Mouse (Mus musculus) brain, adult 2 months (tissue): ENCODE data around the gene Fxyd4.
A peak's percentile ranks its signal among the peaks of the same experiment; 100 is the strongest.

Experiments used
- DNase-seq: peaks from one replicate; pipeline ENCODE4 v3.0.0; 2011; ENCODE audit warnings: low read depth, low spot score

The Fxyd4 gene

DNA sequence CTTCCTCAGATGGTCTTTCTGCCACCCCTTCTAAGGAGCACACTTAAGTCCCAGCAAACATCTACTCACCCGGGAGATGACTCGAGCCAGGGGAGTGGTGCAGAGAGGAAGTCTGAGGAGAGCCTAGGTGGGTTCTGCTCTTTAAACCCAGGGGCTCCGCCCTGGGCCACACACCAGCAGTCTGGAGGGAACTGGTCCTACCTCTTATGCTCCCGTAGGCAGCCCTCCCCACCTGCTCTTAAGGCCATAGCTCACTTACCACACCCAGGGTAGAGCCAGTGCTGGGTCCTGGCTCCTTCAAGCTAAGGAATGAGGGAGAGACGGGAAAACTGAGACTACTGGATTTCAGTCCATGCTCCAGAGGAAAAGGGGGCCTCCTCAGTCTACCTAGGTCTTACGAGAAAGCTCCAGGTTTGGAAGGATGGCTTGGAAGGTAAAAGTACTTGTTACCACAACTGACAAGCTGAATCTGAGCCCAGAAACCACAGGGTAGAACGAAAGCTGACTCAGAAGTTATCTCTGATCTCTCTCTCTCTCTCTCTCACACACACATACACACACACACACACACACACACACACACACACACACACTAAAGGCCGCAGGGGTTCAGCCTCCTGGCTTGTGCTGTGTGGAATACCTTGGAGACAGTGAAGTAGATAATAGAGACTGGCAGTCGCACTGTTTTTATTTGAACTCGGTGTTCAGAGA lies at the start of gene Fxyd4:
TSS of gene Fxyd4 (minus strand) at position 471 of the 711 bp plus-strand sequence.
- no peak for DNase-seq

DNA sequence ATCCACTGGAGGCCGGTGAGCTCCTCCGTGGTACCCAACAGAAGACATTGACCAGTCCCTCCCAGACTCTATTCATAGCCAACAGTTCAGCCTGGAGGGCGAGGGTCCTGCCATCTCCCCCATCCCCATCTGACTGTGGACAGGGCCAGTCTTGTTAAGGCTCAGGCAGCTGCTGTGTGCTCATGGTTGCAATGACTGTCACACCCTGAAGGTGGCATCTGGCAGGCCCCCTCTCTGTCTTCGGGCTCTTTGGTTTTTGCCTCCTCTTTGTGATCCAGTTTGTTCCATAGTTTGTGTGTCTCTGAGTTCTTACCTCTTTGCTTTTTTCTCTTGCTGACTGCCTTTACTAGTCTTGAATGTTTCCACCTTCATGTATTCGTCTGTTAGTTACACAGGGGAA lies 49.7 kb upstream of the Fxyd4 start:
- no peak for DNase-seq

DNA sequence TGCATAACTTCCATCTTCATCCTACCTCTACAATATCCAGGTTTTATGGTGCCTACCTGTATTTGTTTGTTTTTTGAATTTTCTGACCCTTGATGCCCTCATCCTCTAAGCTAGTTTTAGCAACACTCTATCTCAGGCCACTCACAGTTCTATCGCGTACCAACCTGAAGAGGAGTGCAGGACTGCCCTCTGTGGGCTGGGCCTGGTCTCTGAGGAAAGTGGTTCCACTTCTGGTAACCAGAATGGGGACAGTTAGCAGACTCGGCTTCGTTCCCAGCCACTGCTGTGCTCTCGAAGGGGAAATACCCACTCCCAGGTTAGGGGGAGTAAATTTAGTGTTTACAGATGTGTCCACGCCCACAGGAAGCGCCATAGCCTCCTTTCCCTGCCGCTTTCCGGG lies 29.2 kb upstream of the Fxyd4 start:
- no peak for DNase-seq

- no peak for DNase-seq
Measured at GRCm38 (mm10) chr6:117963201-117963600, 25.7 kb upstream of the Fxyd4 start.

DNA sequence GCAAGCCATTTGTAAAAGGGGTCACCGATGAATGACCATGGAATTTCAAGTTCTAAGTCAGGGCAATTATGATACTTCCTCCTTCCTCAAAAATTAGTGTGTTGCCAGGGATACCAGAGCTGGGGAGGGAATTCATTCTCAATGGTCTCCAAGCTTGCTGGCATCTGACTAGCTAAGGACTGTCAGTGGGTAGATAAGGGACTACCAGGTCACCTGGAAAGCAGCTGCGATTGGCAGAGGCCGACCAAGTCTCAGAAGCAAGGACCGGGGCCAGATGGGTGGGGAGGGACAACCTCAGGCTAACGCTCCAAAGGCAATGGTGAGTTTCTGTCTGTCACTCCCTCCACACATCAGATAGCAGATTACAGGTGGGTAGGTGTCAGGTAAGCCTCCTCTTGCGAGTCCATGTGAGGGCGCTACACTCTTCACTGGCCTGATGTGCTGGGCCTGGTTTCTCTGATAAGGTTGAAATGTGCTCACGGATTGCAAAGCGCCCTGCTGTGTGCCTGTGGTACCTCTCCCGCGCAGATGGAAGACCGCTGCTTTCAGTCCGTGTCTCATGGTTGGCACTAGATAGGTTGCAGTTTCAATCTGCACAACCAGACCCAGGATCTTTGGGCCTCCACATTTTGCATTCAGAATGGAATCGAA lies 19.5 kb upstream of the Fxyd4 start:
- peak; percentile 46 for DNase-seq

GRCm38 (mm10) chr6:117956161-117956560 lies 18.7 kb upstream of the Fxyd4 start:
- DNase-seq: no peak

DNA sequence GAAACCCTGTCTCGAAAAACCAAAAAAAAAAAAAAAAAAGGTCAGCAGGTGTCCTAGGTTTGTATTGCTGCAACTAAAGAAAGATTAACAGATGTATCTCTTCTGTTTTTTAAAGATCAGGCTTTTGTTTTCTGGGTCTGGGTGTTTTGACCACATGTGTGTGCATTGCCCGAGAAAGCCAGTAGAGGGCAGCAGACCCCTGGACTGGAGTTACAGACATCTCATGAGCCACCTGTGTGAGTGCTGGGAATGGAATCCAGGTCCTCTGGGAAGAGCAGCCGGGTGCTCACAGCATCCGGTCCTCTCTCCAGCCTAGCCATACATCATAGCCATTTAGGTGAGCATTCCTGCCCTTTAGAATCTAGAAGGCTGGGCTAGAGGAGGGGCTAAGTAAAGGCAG lies 14.8 kb upstream of the Fxyd4 start:
- no peak for DNase-seq

GRCm38 (mm10) chr6:117943899-117944298 lies 6.4 kb upstream of the Fxyd4 start:
- peak; percentile 33 for DNase-seq

DNA sequence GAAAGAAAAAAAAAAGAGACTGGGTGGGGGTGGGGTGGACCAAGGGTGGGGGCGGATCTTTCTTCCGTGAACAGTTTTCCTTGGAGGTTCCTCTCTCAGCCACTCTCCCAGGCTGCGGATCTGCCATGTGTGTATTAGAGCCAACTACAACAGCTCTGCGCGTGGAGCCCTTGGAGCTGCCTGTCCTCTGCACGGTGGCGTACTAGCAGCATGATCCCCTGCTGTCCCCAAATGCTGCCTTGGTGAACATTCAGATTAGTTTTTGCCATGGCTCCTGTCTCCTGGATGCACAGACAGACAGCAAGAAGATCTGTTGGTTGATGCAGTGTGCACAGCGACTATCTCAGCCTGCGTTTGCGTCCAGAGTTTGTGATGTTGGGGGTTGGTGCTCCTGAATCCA lies 5.3 kb upstream of the Fxyd4 start:
- DNase-seq: peak; percentile 81

DNA sequence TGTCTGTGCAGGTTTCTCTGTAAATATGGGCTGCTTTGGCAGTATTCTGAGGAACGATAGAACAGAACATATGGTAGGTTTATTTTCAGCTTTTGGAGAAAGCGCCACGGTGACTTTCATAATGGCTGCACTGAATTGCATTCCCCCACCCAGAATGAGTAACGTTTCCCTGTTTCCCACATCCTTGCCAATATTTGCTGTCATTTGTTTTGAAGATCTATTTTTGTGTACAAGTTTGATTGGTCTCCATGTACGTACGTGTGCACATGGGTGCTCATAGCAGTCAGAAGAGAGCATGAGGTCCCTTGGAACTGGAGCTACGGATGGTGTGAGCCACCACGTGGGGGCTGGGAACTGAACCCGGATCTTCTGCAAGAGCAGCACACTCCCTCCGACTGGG lies 1.5 kb upstream of the Fxyd4 start:
- peak; percentile 73 for DNase-seq

GRCm38 (mm10) chr6:117935681-117936612 lies 1.5 kb downstream of the Fxyd4 start:
- DNase-seq: no peak

- no peak for DNase-seq
Measured at GRCm38 (mm10) chr6:117934301-117934700, 3.2 kb downstream of the Fxyd4 start.

GRCm38 (mm10) chr6:117932325-117933051 lies 5.0 kb downstream of the Fxyd4 start:
- peak; percentile 78 for DNase-seq

GRCm38 (mm10) chr6:117929945-117930655 lies 7.4 kb downstream of the Fxyd4 start:
- DNase-seq: no peak

- no peak for DNase-seq
Measured at GRCm38 (mm10) chr6:117928746-117929145, 8.7 kb downstream of the Fxyd4 start.

DNA sequence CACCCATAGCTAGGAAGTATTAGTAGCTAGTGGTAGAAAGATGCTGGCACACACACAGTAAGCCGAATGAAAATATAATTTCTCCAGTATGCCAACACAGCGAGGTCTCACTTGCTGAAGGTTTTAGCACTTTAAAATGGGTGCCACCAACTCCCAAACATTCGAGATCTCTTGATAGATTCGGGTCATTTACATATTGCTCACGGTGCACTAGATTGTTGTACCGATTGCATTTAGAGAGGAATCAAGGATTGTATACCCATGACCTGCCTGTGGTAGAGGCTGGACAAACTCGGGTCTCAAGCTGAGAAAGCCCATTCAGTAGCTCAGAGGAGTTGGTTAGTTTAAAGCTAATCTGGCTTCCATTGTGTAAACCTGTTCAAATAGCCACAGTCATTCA lies 9.5 kb downstream of the Fxyd4 start:
- no peak for DNase-seq

DNA sequence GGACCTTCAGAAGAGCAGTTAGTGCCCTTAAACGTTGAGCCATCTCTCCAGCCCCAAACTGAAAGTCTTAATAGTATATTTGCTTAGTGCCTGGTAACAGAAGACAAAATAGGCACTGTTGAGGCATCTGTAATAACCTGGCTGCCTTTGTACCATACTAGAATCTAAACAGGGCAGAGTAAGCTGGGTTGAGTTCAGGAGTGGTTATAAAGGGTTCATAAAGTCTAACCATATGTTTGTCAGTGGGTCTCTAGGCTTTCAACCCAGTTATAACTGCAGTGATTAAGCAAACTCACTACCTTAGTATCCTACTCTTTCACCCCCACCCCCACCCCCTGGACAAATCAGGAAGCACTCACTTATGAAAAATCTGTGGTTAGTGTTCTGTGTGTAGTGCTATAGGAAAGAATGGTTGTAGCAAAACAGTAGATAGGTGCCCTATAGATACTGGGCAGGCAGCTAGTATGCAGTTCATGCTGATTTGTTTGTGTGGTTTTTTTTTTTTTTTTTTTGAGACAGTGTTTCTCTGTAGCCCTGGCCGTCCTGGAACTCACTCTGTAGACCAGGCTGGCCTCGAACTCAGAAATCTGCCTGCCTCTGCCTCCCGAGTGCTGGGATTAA lies 10.5 kb downstream of the Fxyd4 start:
- no peak for DNase-seq

DNA sequence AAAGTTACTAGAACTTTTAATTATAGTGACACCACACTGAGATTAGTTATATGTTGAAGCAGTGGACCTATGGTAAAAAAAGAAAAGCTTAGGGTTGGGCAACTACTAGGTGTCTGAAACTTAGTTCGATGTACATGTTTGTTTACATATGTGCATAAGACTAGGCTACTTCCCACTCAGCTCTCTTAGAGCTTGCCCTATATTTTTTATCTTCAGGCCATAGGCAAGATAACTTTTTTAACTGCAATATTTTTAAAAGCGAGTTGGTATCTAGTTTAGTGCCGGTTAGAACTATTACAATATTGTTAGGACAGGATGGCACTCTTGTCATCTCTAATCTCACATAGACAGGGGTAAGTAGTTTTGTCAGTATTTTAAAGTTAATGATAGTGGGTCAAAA lies 15.5 kb downstream of the Fxyd4 start:
- no peak for DNase-seq

DNA sequence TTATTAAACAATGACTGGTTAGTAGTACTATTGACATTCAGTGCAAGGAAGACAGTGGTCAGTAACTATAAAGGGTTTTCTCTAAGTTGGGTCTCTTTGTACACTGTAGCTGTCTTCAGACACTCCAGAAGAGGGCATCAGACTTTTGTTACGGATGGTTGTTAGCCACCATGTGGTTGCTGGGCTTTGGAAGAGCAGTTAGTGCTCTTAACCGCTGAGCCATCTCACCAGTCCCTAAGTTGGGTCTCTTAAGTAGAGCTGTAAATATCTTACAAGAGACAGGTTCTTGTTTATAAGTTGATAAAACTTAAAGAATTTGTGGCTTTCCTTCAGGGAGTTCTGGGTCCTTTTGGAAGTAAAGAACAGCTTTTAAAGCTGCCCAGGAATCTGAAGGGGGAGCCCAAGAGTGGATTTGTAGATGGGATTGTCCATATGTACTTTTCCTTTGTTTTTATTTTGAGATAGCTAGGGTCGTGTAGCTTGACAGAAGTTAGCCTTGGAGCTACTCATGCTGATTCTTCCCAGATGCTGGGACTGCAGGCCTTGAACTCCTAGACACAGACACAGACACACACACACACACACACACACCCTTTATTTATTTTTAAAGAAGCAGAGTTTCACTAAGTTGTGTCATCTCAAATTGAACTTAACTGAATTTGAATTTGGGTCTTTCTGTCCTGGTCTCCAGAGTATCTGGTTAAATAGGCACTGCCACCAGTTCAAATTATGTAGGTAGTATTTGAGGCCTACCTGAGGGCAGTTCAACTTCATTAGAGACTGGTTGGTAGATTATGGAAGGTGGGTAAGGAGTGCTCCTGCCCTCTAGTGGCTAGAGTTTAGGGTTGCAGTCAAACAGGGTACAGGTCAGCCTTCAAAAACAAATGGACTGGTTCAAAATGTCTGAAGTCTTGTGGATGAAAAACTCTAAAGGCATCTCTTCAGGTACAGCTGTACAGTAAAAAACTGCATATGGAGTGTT lies 16.5 kb downstream of the Fxyd4 start:
- DNase-seq: peak; percentile 73
